Mouse (Mus musculus): ENCODE results near the gene Mmp14. TPM values are rescaled to one million over a fixed set of nuclear protein-coding genes. Genes with fewer than 3 reads are reported as not detected.

The Mmp14 gene
- polyA plus RNA-seq, 1 experiment = not detected

DNA sequence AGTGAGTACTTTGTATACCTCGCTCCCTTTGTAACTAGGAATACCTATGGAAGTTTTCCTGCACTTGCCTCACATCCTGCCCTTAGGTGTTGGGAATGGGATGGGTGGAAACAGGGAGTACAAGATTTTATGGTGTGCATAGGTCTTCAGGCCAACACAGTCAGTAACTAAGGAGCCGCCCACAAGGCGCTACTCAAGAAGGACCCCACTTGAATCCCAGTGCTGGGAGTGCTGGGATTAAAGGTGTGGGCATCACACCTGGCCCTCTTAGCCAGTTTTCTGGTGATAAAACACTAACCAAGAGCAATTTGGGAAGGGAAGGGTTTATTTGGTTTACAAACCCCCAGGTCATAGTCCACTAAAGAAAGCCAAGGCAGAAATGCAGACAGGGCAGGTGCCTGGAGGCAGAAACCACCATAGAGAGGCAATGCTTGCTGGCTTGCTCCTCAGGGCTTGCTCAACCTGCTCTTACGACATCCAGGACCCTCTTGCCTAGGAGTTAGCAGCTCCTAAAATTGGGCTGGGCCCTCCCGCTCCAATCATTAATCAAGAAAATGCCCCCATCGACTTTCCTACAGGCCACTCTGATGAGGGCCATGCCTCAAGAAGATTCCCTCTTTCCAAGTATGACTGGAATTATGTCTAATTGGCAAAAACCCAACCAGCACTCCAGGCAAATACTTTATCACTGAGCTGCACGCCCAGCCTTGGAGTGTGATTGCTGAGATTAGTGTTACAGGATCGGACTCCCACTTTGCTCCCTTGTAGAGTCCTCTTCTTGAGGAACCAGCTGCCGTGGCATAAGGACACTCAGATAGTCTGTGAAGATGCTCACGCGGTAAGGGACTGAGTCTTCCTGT, 23.5 kb downstream of the Mmp14 start:
- H3K27ac ChIP-seq (ENCODE audit: insufficient read depth, low read depth, low read length) = no peak overlapping the region
- H3K4me3 ChIP-seq (ENCODE audit: insufficient read depth, low read depth, low read length) = no peak overlapping the region
- no peaks in the 10 kb centered on the region for H3K4me1 ChIP-seq (ENCODE audit: control insufficient read depth, insufficient read depth, low read length)
- TF ChIP-seq POLR2A (IDR thresholded peaks at IDR 0.05; ENCODE audit: insufficient read depth, low read depth, low read length) (no peak), CTCF (IDR thresholded peaks at IDR 0.05; ENCODE audit: insufficient read depth, low read depth, low read length) (no peak)
- WGBS = 87% methylated on average over 11 of the region's 11 CpGs

DNA sequence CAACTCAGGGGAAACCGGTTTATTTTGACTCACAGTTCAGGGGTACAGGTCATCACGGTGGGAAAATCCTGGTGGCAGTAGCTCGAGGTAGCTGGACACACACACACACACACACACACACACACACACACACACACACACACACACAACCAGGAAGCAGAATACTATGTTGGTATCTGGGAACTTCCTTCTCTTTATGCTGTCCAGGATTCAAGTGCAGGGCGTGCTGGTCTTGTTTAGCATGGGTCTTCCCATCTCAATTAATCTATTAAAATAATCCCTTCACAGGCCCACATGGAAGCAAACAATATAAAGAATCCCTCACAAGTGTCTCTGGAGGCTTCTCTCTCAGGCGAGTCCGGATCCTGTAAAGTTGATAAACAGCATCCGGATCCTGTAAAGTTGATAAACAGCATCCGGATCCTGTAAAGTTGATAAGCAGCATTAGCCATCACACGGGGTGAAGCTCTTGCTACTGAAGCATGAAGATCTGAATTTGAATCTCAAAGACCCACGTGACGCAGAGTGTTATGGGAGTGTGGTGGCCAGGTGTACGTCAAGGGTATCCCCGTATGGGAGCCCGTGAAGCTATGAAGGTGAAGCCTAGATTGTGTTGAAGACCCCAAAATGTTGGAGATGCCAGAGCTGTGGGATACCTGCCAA, 26.6 kb downstream of the Mmp14 start:
- Histone ChIP-seq H3K27ac (ENCODE audit: insufficient read depth, low read depth, low read length) (no peak overlapping the region), H3K4me1 (ENCODE audit: control insufficient read depth, insufficient read depth, low read length) (no peaks in the 10 kb centered on the region), H3K4me3 (ENCODE audit: insufficient read depth, low read depth, low read length) (no peak overlapping the region)
- 89% methylated on average over 14 of the region's 14 CpGs for WGBS
- TF ChIP-seq CTCF (IDR thresholded peaks at IDR 0.05; ENCODE audit: insufficient read depth, low read depth, low read length) (no peak), POLR2A (IDR thresholded peaks at IDR 0.05; ENCODE audit: insufficient read depth, low read depth, low read length) (no peak)

DNA sequence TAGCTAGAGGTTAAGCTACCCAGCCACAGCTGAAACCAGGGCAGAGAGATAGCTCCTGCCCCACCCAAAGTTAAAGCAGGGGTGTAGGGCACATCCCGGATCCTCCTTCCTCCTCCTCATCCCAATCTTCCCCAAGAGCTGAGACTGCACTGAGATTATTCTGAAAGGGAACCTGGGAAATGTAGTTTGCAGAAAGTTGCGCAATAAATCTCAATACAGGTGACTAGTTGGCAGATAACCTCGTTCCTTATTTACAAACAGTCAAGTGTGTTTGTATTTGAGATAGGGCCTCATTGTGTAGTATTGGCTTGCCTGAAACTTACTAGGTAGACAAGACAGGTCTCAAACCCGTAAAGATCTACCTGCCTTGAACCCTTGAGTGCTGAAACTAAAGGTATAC, 30.7 kb downstream of the Mmp14 start:
- H3K4me3 ChIP-seq (ENCODE audit: insufficient read depth, low read depth, low read length) = no peak overlapping the region
- TF ChIP-seq POLR2A (IDR thresholded peaks at IDR 0.05; ENCODE audit: insufficient read depth, low read depth, low read length) = no peak
- TF ChIP-seq CTCF (IDR thresholded peaks at IDR 0.05; ENCODE audit: insufficient read depth, low read depth, low read length) = no peak
- H3K27ac ChIP-seq (ENCODE audit: insufficient read depth, low read depth, low read length) = no peak overlapping the region
- WGBS = 83% methylated on average over 4 of the region's 4 CpGs
- peaks cover 3% of the 10 kb centered on the region; the same call in 1 of the 2 replicates for H3K4me1 ChIP-seq (ENCODE audit: control insufficient read depth, insufficient read depth, low read length)

DNA sequence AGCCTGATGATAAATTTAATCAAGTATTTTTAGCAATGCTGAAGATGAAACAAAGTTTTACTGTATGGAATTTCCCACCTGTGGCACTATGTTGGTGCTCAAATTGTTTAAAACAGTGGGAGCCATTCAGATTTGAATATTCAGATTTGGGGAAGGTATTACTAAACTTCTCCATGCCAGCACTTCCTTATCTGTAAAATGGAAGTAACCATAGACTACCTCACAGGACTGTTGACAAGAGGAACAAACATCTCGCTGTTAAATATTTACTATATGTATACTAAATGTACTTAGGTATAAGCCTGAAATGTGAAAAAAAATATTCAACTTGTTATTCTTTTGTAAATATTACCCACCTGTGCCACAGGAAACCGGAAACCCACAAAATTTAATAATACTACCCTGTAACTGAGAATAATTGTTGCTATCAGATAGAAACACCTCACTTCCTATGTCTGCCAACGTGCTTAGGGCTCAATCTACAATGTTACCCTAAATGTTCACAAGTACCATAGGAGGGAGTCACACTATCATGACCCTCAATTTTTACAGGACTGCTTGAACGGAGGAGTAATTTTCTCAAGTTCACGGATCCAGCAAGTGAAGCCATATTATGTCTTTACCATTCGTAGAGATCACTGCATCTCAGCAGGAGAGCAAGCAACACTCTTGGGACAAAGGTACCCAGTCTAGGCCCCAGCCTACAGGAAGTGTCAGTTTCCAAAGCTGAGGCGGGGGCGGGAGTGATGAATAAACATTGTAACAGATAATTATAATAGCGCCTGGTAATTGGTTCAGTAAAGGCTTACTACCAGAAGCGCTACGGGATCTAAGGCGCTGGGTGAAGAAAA, 31.9 kb downstream of the Mmp14 start:
- no peak for TF ChIP-seq CTCF (IDR thresholded peaks at IDR 0.05; ENCODE audit: insufficient read depth, low read depth, low read length)
- TF ChIP-seq POLR2A (IDR thresholded peaks at IDR 0.05; ENCODE audit: insufficient read depth, low read depth, low read length) = no peak
- WGBS = 14% methylated on average over 12 of the region's 12 CpGs
- Histone ChIP-seq H3K4me3 (ENCODE audit: insufficient read depth, low read depth, low read length) (peak overlapping the region; percentile 88), H3K4me1 (ENCODE audit: control insufficient read depth, insufficient read depth, low read length) (peaks cover 3% of the 10 kb centered on the region; the same call in 1 of the 2 replicates), H3K27ac (ENCODE audit: insufficient read depth, low read depth, low read length) (no peak overlapping the region)

DNA sequence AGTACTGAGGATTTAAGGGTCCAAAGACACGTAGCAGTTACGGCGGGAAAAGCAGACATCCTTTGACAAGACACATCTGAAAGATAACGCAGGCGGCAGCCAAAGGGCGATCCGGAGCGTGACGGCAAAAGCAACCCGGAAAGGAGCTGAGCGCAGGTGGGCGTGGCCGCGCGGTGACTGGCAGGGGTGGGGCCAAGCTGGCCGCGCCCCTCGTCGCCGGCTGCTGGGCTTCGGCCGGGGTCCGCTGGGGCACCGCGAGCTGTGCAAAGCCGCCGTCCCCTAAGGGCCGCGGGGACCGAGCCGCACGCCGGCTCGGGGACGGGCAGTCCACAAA, 32.5 kb downstream of the Mmp14 start, which contains the start of gene Lrp10:
Lrp10 (plus strand) TSS at position 179 of the 334 bp plus-strand sequence.
- Histone ChIP-seq H3K4me1 (ENCODE audit: control insufficient read depth, insufficient read depth, low read length) (peaks cover 3% of the 10 kb centered on the region; the same call in 1 of the 2 replicates), H3K27ac (ENCODE audit: insufficient read depth, low read depth, low read length) (no peak within 1 kb of the TSS), H3K4me3 (ENCODE audit: insufficient read depth, low read depth, low read length) (peak within 1 kb of the TSS; percentile 88)
- TF ChIP-seq CTCF (IDR thresholded peaks at IDR 0.05; ENCODE audit: insufficient read depth, low read depth, low read length) = no peak
- no peak for TF ChIP-seq POLR2A (IDR thresholded peaks at IDR 0.05; ENCODE audit: insufficient read depth, low read depth, low read length)
- under 1% methylated on average over 35 of the region's 35 CpGs for WGBS

DNA sequence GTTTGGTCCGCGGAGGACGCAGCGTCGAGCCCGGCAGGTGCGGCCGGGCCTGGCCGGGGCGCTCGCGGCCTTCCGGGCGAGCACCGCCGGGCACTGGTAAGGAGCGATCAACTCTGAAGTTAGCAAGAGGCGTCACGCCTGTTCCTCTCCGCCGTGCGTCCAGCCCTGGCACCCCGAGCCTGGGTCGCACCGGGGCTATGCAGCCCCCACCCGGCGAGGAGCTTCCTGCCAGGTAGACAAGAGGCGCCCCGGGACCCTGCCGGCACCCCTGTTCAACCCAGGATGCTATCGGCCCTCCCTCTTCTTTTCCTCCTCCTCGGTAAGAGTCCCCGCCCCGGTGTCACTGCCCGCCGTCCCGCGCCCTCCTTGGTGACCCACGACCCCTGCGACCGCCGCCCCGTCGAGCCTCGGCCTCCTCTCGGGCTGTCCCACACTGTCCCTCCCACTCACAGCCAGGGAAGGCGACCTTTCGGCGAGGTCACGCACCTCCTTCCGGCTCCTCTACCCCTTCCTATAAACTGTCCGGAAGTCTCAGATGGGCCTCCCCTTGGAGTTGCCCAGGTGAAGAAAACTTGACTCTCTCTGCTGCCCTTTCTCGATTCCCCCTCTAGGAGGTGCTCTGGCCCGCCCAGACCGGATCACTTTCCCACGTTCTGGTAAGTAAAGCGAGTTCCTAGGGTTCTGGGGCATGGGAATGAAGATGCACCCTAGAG, 33.0 kb downstream of the Mmp14 start:
- H3K4me1 ChIP-seq (ENCODE audit: control insufficient read depth, insufficient read depth, low read length) = peaks cover 3% of the 10 kb centered on the region; the same call in 1 of the 2 replicates
- TF ChIP-seq POLR2A (IDR thresholded peaks at IDR 0.05; ENCODE audit: insufficient read depth, low read depth, low read length) = no peak
- 0 out of 2 replicates have a peak, but pooled peaks have one; percentile 18 for TF ChIP-seq CTCF (IDR thresholded peaks at IDR 0.05; ENCODE audit: insufficient read depth, low read depth, low read length)
- H3K27ac ChIP-seq (ENCODE audit: insufficient read depth, low read depth, low read length) = no peak overlapping the region
- H3K4me3 ChIP-seq (ENCODE audit: insufficient read depth, low read depth, low read length) = peak overlapping the region; percentile 88
- 1% methylated on average over 54 of the region's 57 CpGs for WGBS

DNA sequence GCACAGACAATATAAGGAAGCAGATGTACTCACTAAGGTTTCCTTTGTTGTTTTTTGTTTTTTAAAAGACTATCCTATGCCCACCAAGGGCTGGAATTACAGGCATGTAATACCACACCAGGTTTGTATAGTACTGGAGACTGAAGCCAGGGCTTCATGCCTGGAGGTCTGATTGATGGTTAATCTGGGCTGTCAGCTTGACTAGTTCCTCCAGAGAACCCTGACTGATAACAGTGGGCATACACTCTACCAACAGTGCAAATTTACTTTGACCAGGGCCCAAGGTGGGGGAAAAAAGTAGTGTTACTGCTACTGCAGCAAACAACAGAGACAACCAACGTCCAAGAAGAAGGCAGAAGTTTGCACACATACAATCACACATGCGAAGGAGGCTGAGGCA, 40.1 kb downstream of the Mmp14 start:
- Histone ChIP-seq H3K27ac (ENCODE audit: insufficient read depth, low read depth, low read length) (no peak overlapping the region), H3K4me3 (ENCODE audit: insufficient read depth, low read depth, low read length) (no peak overlapping the region), H3K4me1 (ENCODE audit: control insufficient read depth, insufficient read depth, low read length) (peaks cover 8% of the 10 kb centered on the region)
- no peak for TF ChIP-seq CTCF (IDR thresholded peaks at IDR 0.05; ENCODE audit: insufficient read depth, low read depth, low read length)
- TF ChIP-seq POLR2A (IDR thresholded peaks at IDR 0.05; ENCODE audit: insufficient read depth, low read depth, low read length) = no peak
- 95% methylated on average over 2 of the region's 2 CpGs for WGBS

DNA sequence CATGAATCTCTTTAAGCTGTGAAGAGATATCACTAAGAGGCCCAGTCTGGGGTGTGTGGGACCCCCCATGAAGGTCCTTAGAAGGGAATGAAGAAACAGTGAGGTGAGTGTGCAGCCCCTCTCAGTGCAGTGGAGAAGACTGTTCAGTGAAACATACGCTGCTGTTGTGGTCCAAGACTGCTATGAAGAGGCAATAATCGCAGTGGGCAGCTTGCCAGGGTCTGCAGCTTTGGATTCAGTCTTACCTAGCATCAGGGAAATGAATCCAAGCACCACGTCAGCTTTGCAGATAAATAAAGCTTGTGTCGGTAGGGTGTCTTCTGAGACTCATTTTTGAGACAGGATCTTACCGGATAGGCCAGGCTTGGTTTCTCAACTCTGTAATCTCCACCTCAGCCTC, 41.3 kb downstream of the Mmp14 start:
- TF ChIP-seq CTCF (IDR thresholded peaks at IDR 0.05; ENCODE audit: insufficient read depth, low read depth, low read length) = no peak
- TF ChIP-seq POLR2A (IDR thresholded peaks at IDR 0.05; ENCODE audit: insufficient read depth, low read depth, low read length) = no peak
- 47% methylated on average over 5 of the region's 5 CpGs for WGBS
- Histone ChIP-seq H3K27ac (ENCODE audit: insufficient read depth, low read depth, low read length) (no peak overlapping the region), H3K4me1 (ENCODE audit: control insufficient read depth, insufficient read depth, low read length) (peaks cover 13% of the 10 kb centered on the region), H3K4me3 (ENCODE audit: insufficient read depth, low read depth, low read length) (no peak overlapping the region)
